Mouse (Mus musculus): ENCODE results near the gene Eif5. TPM values are rescaled to one million over a fixed set of nuclear protein-coding genes. Genes with fewer than 3 reads are reported as not detected.

Gene Eif5
- 518 and 558 TPM in 2 replicates for polyA plus RNA-seq (2014; fragmentation: Nextera tagmentation; extraction: Ambion mirVana)

GRCm38 (mm10) chr12:111537796-111538291 lies at the start of gene Eif5:
Eif5 (plus strand) TSS chr12:111538016.
- WGBS, result under 1% methylated on average over 34 of the region's 47 CpGs
- Histone ChIP-seq H3K9me3 (ENCODE audit: control insufficient read depth, low read length) (no peaks in the 10 kb centered on the region), H3K4me2 (ENCODE audit: low read depth, low read length) (peak within 1 kb of the TSS; percentile 80), H3K9ac (replicated peaks; ENCODE audit: low read depth, low read length) (peak within 1 kb of the TSS; percentile 98), H3K4me1 (ENCODE audit: control insufficient read depth, insufficient read depth, low read length) (peaks cover 16% of the 10 kb centered on the region), H3K27ac (ENCODE audit: low read depth, low read length) (peak within 1 kb of the TSS; percentile 99), H3K36me3 (ENCODE audit: control insufficient read depth, insufficient read depth, low read length) (peaks cover 37% of the 10 kb centered on the region), H3K4me3 (ENCODE audit: low read depth, low read length) (peak within 1 kb of the TSS; percentile 96), H3K27me3 (ENCODE audit: control insufficient read depth, insufficient read depth, low read length) (no peaks in the 10 kb centered on the region; the same call in 1 of the 2 replicates)
- ATAC-seq (ENCODE audit: low read depth), result peak; percentile 99

- Histone ChIP-seq H3K36me3 (ENCODE audit: control insufficient read depth, insufficient read depth, low read length) (no peaks in the 10 kb centered on the region), H3K27me3 (ENCODE audit: control insufficient read depth, insufficient read depth, low read length) (peaks cover 29% of the 10 kb centered on the region), H3K4me3 (ENCODE audit: low read depth, low read length) (no peak overlapping the region), H3K27ac (ENCODE audit: low read depth, low read length) (no peak overlapping the region), H3K9me3 (ENCODE audit: control insufficient read depth, low read length) (no peaks in the 10 kb centered on the region), H3K9ac (replicated peaks; ENCODE audit: low read depth, low read length) (no peak overlapping the region), H3K4me2 (ENCODE audit: low read depth, low read length) (no peak overlapping the region), H3K4me1 (ENCODE audit: control insufficient read depth, insufficient read depth, low read length) (peaks cover 12% of the 10 kb centered on the region)
- ATAC-seq (ENCODE audit: low read depth), result no peak
- 77% methylated on average over 11 of the region's 11 CpGs for WGBS
These were observed 48.5 kb upstream of the Eif5 start for GRCm38 (mm10) chr12:111489261-111489865.

GRCm38 (mm10) chr12:111494931-111495330 lies 42.9 kb upstream of the Eif5 start:
- no peak overlapping the region for H3K4me3 ChIP-seq (ENCODE audit: low read depth, low read length)
- H3K27ac ChIP-seq (ENCODE audit: low read depth, low read length), result no peak overlapping the region
- H3K4me1 ChIP-seq (ENCODE audit: control insufficient read depth, insufficient read depth, low read length), result no peaks in the 10 kb centered on the region
- 72% methylated on average over 4 of the region's 4 CpGs for WGBS
- no peaks in the 10 kb centered on the region for H3K9me3 ChIP-seq (ENCODE audit: control insufficient read depth, low read length)
- no peak overlapping the region for H3K4me2 ChIP-seq (ENCODE audit: low read depth, low read length)
- ATAC-seq (ENCODE audit: low read depth), result no peak
- H3K36me3 ChIP-seq (ENCODE audit: control insufficient read depth, insufficient read depth, low read length), result no peaks in the 10 kb centered on the region
- H3K27me3 ChIP-seq (ENCODE audit: control insufficient read depth, insufficient read depth, low read length), result no peaks in the 10 kb centered on the region
- H3K9ac ChIP-seq (replicated peaks; ENCODE audit: low read depth, low read length), result no peak overlapping the region

GRCm38 (mm10) chr12:111497076-111497475 lies 40.7 kb upstream of the Eif5 start:
- no peaks in the 10 kb centered on the region for H3K9me3 ChIP-seq (ENCODE audit: control insufficient read depth, low read length)
- H3K27me3 ChIP-seq (ENCODE audit: control insufficient read depth, insufficient read depth, low read length), result no peaks in the 10 kb centered on the region
- H3K4me3 ChIP-seq (ENCODE audit: low read depth, low read length), result no peak overlapping the region
- H3K4me2 ChIP-seq (ENCODE audit: low read depth, low read length), result no peak overlapping the region
- no peak overlapping the region for H3K27ac ChIP-seq (ENCODE audit: low read depth, low read length)
- no peak overlapping the region for H3K9ac ChIP-seq (replicated peaks; ENCODE audit: low read depth, low read length)
- no peaks in the 10 kb centered on the region for H3K4me1 ChIP-seq (ENCODE audit: control insufficient read depth, insufficient read depth, low read length)
- 50% methylated on average over 2 of the region's 2 CpGs for WGBS
- no peaks in the 10 kb centered on the region for H3K36me3 ChIP-seq (ENCODE audit: control insufficient read depth, insufficient read depth, low read length)
- ATAC-seq (ENCODE audit: low read depth), result no peak

- Histone ChIP-seq H3K36me3 (ENCODE audit: control insufficient read depth, insufficient read depth, low read length) (no peaks in the 10 kb centered on the region), H3K9me3 (ENCODE audit: control insufficient read depth, low read length) (no peaks in the 10 kb centered on the region), H3K27ac (ENCODE audit: low read depth, low read length) (no peak overlapping the region), H3K4me2 (ENCODE audit: low read depth, low read length) (no peak overlapping the region), H3K4me1 (ENCODE audit: control insufficient read depth, insufficient read depth, low read length) (no peaks in the 10 kb centered on the region), H3K4me3 (ENCODE audit: low read depth, low read length) (no peak overlapping the region), H3K27me3 (ENCODE audit: control insufficient read depth, insufficient read depth, low read length) (no peaks in the 10 kb centered on the region), H3K9ac (replicated peaks; ENCODE audit: low read depth, low read length) (no peak overlapping the region)
- ATAC-seq (ENCODE audit: low read depth), result peak; percentile 17; the same call in 1 of the 2 replicates
- WGBS, result 43% methylated on average over 5 of the region's 5 CpGs
These were observed 38.2 kb upstream of the Eif5 start for GRCm38 (mm10) chr12:111499617-111500016.

- H3K27ac ChIP-seq (ENCODE audit: low read depth, low read length), result no peak overlapping the region
- no peak overlapping the region for H3K4me2 ChIP-seq (ENCODE audit: low read depth, low read length)
- no peaks in the 10 kb centered on the region for H3K27me3 ChIP-seq (ENCODE audit: control insufficient read depth, insufficient read depth, low read length)
- no peaks in the 10 kb centered on the region for H3K9me3 ChIP-seq (ENCODE audit: control insufficient read depth, low read length)
- H3K4me3 ChIP-seq (ENCODE audit: low read depth, low read length), result no peak overlapping the region
- ATAC-seq (ENCODE audit: low read depth), result peak; percentile 80
- no peaks in the 10 kb centered on the region for H3K36me3 ChIP-seq (ENCODE audit: control insufficient read depth, insufficient read depth, low read length)
- no peak overlapping the region for H3K9ac ChIP-seq (replicated peaks; ENCODE audit: low read depth, low read length)
- 11% methylated on average over 5 of the region's 5 CpGs for WGBS
- no peaks in the 10 kb centered on the region for H3K4me1 ChIP-seq (ENCODE audit: control insufficient read depth, insufficient read depth, low read length)
These were observed 37.1 kb upstream of the Eif5 start for GRCm38 (mm10) chr12:111500725-111501124.

- Histone ChIP-seq H3K9me3 (ENCODE audit: control insufficient read depth, low read length) (no peaks in the 10 kb centered on the region), H3K4me1 (ENCODE audit: control insufficient read depth, insufficient read depth, low read length) (no peaks in the 10 kb centered on the region), H3K27ac (ENCODE audit: low read depth, low read length) (no peak overlapping the region), H3K36me3 (ENCODE audit: control insufficient read depth, insufficient read depth, low read length) (no peaks in the 10 kb centered on the region), H3K4me2 (ENCODE audit: low read depth, low read length) (no peak overlapping the region), H3K4me3 (ENCODE audit: low read depth, low read length) (no peak overlapping the region), H3K27me3 (ENCODE audit: control insufficient read depth, insufficient read depth, low read length) (no peaks in the 10 kb centered on the region), H3K9ac (replicated peaks; ENCODE audit: low read depth, low read length) (no peak overlapping the region)
- no peak for ATAC-seq (ENCODE audit: low read depth)
- 83% methylated on average over 12 of the region's 12 CpGs for WGBS
These were observed 34.7 kb upstream of the Eif5 start for GRCm38 (mm10) chr12:111503063-111503567.

- Histone ChIP-seq H3K36me3 (ENCODE audit: control insufficient read depth, insufficient read depth, low read length) (no peaks in the 10 kb centered on the region), H3K4me3 (ENCODE audit: low read depth, low read length) (no peak overlapping the region), H3K4me1 (ENCODE audit: control insufficient read depth, insufficient read depth, low read length) (no peaks in the 10 kb centered on the region), H3K27me3 (ENCODE audit: control insufficient read depth, insufficient read depth, low read length) (no peaks in the 10 kb centered on the region), H3K9me3 (ENCODE audit: control insufficient read depth, low read length) (no peaks in the 10 kb centered on the region), H3K4me2 (ENCODE audit: low read depth, low read length) (no peak overlapping the region), H3K9ac (replicated peaks; ENCODE audit: low read depth, low read length) (no peak overlapping the region), H3K27ac (ENCODE audit: low read depth, low read length) (no peak overlapping the region)
- 78% methylated on average over 5 of the region's 5 CpGs for WGBS
- no peak for ATAC-seq (ENCODE audit: low read depth)
These were observed 34.2 kb upstream of the Eif5 start for GRCm38 (mm10) chr12:111503571-111503970.

GRCm38 (mm10) chr12:111504904-111505303 lies 32.9 kb upstream of the Eif5 start:
- 4% methylated on average over 12 of the region's 12 CpGs for WGBS
- H3K4me1 ChIP-seq (ENCODE audit: control insufficient read depth, insufficient read depth, low read length), result no peaks in the 10 kb centered on the region
- H3K4me3 ChIP-seq (ENCODE audit: low read depth, low read length), result peak overlapping the region; percentile 4; the same call in 1 of the 2 replicates
- ATAC-seq (ENCODE audit: low read depth), result peak; percentile 73; the same call in 1 of the 2 replicates
- H3K9ac ChIP-seq (replicated peaks; ENCODE audit: low read depth, low read length), result no peak overlapping the region
- no peaks in the 10 kb centered on the region for H3K9me3 ChIP-seq (ENCODE audit: control insufficient read depth, low read length)
- H3K27me3 ChIP-seq (ENCODE audit: control insufficient read depth, insufficient read depth, low read length), result no peaks in the 10 kb centered on the region
- H3K4me2 ChIP-seq (ENCODE audit: low read depth, low read length), result peak overlapping the region; percentile 36
- H3K27ac ChIP-seq (ENCODE audit: low read depth, low read length), result no peak overlapping the region
- H3K36me3 ChIP-seq (ENCODE audit: control insufficient read depth, insufficient read depth, low read length), result no peaks in the 10 kb centered on the region

Measured in neural tube, embryonic 14.5 days (tissue).